26 mouse cellular contexts compared by ENCODE assay signal in genomic region chr3:60587149-60587548, GRCm38 (mm10).
DNase-seq lines count a peak whose midpoint lies in the region; ATAC-seq and TF ChIP-seq lines count a peak whose summit lies in the region.
"Had no signal": no experiment of that assay in that cellular context is flagged by ENCODE, and none has a peak within 500 bp of the region (broad histone marks: within the 10 kb centered on the region; RNA-seq: fewer than 3 reads in every experiment).

No protein-coding gene starts in this region.

- H3K4me1 ChIP-seq in heart, adult 2 months (ENCODE audit: control insufficient read depth, insufficient read depth, low read length) = peaks cover 29% of the 10 kb centered on the region
- H3K4me1 ChIP-seq in hindbrain, embryonic 14.5 days (replicated peaks; ENCODE audit: control insufficient read depth, insufficient read depth, low read length) = peaks cover 11% of the 10 kb centered on the region; the same call in 1 of the 2 replicates
- peaks cover 16% of the 10 kb centered on the region for H3K4me1 ChIP-seq in hindbrain, embryonic 10.5 days (replicated peaks)
- peaks cover 20% of the 10 kb centered on the region for H3K4me1 ChIP-seq in embryonic fibroblast, embryonic 13.5 days (ENCODE audit: control insufficient read depth, insufficient read depth, low read length)

- 0 out of 2 replicates have a peak overlapping the region, but pooled peaks have one; percentile 3 for H3K27ac ChIP-seq in heart, adult 2 months
- H3K27ac ChIP-seq in hindbrain, embryonic 14.5 days = 0 out of 2 replicates have a peak overlapping the region, but pooled peaks have one; percentile 38
- H3K27ac ChIP-seq in hindbrain, embryonic 10.5 days = no peak overlapping the region; the same call in 1 of the 2 replicates
- H3K27ac ChIP-seq in embryonic fibroblast, embryonic 13.5 days (ENCODE audit: insufficient read depth, low read length) = peak overlapping the region; percentile 36
- H3K27ac ChIP-seq: heart, embryonic 13.5 days; intestine, embryonic 15.5 days; kidney, postnatal 0 days; limb, embryonic 13.5 days; liver, embryonic 13.5 days; neural tube, embryonic 15.5 days had no signal

- H3K79me2 ChIP-seq in heart, adult 2 months (replicated peaks; ENCODE audit: control insufficient read depth, insufficient read depth, low read length) = peaks cover 15% of the 10 kb centered on the region

- no peak for TF ChIP-seq EP300 in heart, adult 2 months (IDR thresholded peaks at IDR 0.05; ENCODE audit: insufficient read depth, low read depth, low read length)

- intact Hi-C loops in heart, adult 2 months (cut with DNase I) = no loop called here
- intact Hi-C loops in heart, postnatal 25 days (cut with DNase I) = loop anchor here (5.0 kb wide), 1 partner anchor 85 kb away; no protein-coding TSS in a partner anchor

- H3K9me3 ChIP-seq in hindbrain, embryonic 14.5 days (ENCODE audit: control insufficient read depth, low read length) = no peaks in the 10 kb centered on the region
- no peaks in the 10 kb centered on the region for H3K9me3 ChIP-seq in hindbrain, embryonic 10.5 days
- H3K9me3 ChIP-seq: heart, embryonic 13.5 days; intestine, embryonic 15.5 days; limb, embryonic 13.5 days; liver, embryonic 13.5 days; neural tube, embryonic 15.5 days had no signal

- no peak for TF ChIP-seq CTCF in heart, adult 2 months (IDR thresholded peaks at IDR 0.05)
- no peak for TF ChIP-seq CTCF in embryonic fibroblast, embryonic 13.5 days (IDR thresholded peaks at IDR 0.05; ENCODE audit: borderline replicate concordance, insufficient read depth, low read length)

- TF ChIP-seq POLR2A in heart, adult 2 months (IDR thresholded peaks at IDR 0.05; ENCODE audit: insufficient read depth, low read depth, low read length) = no peak
- TF ChIP-seq POLR2A in embryonic fibroblast, embryonic 13.5 days (IDR thresholded peaks at IDR 0.05; ENCODE audit: low read depth, low read length) = no peak

- WGBS in heart, adult 2 months = 67% methylated on average over 4 of the region's 4 CpGs
- WGBS in hindbrain, embryonic 14.5 days = 52% methylated on average over 4 of the region's 4 CpGs
- WGBS in hindbrain, embryonic 10.5 days = 77% methylated on average over 4 of the region's 4 CpGs

- H3K9ac ChIP-seq in heart, adult 2 months (ENCODE audit: low read depth, low read length) = peak overlapping the region; percentile 24; the same call in 1 of the 2 replicates
- H3K9ac ChIP-seq in hindbrain, embryonic 14.5 days = no peak overlapping the region
- H3K9ac ChIP-seq: heart, embryonic 13.5 days; intestine, embryonic 15.5 days; limb, embryonic 13.5 days; liver, embryonic 13.5 days; neural tube, embryonic 15.5 days had no signal

- no peak overlapping the region for H3K4me2 ChIP-seq in hindbrain, embryonic 14.5 days (replicated peaks)
- H3K4me2 ChIP-seq: heart, embryonic 13.5 days; intestine, embryonic 15.5 days; limb, embryonic 13.5 days; liver, embryonic 13.5 days; neural tube, embryonic 15.5 days had no signal

- H3K36me3 ChIP-seq in heart, adult 2 months (ENCODE audit: control insufficient read depth, insufficient read depth, low read length) = peaks cover 61% of the 10 kb centered on the region
- H3K36me3 ChIP-seq in hindbrain, embryonic 14.5 days (replicated peaks; ENCODE audit: control insufficient read depth, insufficient read depth) = no peaks in the 10 kb centered on the region
- H3K36me3 ChIP-seq in hindbrain, embryonic 10.5 days = no peaks in the 10 kb centered on the region
- H3K36me3 ChIP-seq: heart, embryonic 13.5 days; intestine, embryonic 15.5 days; limb, embryonic 13.5 days; liver, embryonic 13.5 days; neural tube, embryonic 15.5 days had no signal

- no peak for DNase-seq in heart, adult 2 months
- no peak for DNase-seq in heart, postnatal 25 days (ENCODE audit: low spot score)
- no peak for DNase-seq in hindbrain, embryonic 14.5 days (ENCODE audit: low spot score)
- no peak for DNase-seq in hindbrain, embryonic 10.5 days (ENCODE audit: low spot score)
- peak; percentile 58 for DNase-seq in Muller cell, postnatal 12 days (ENCODE audit: inconsistent ontology term)
- DNase-seq: adrenal gland, postnatal 36 days; B cell, adult 2 months; cerebellum, adult 9-10 months; cerebellum, postnatal 36 days; gastrocnemius, postnatal 36 days; kidney, adult 2 months; kidney, postnatal 4 days; liver, embryonic 13.5 days; lung, adult 18-20 months; lung, postnatal 4 days; midbrain, embryonic 14.5 days; retina, postnatal 1 day; right cerebral cortex, postnatal 14 days had no signal

- H3K27me3 ChIP-seq in heart, adult 2 months (ENCODE audit: control insufficient read depth, insufficient read depth, low read length) = no peaks in the 10 kb centered on the region
- H3K27me3 ChIP-seq in hindbrain, embryonic 14.5 days (ENCODE audit: control insufficient read depth, insufficient read depth, low read length) = no peaks in the 10 kb centered on the region
- no peaks in the 10 kb centered on the region for H3K27me3 ChIP-seq in hindbrain, embryonic 10.5 days (ENCODE audit: insufficient read depth, poor library complexity, severe bottlenecking)
- H3K27me3 ChIP-seq: heart, embryonic 13.5 days; intestine, embryonic 15.5 days; limb, embryonic 13.5 days; liver, embryonic 13.5 days; neural tube, embryonic 15.5 days had no signal

- no peak for ATAC-seq in hindbrain, embryonic 14.5 days (ENCODE audit: low FRiP score)
- ATAC-seq: forebrain, embryonic 14.5 days; intestine, embryonic 15.5 days; lung, postnatal 0 days had no signal

- H3K4me3 ChIP-seq in heart, adult 2 months = no peak overlapping the region
- H3K4me3 ChIP-seq in hindbrain, embryonic 14.5 days (replicated peaks; ENCODE audit: low read length) = no peak overlapping the region
- no peak overlapping the region for H3K4me3 ChIP-seq in hindbrain, embryonic 10.5 days
- H3K4me3 ChIP-seq in embryonic fibroblast, embryonic 13.5 days (ENCODE audit: insufficient read depth, low read length) = no peak overlapping the region
- H3K4me3 ChIP-seq: heart, embryonic 13.5 days; intestine, embryonic 15.5 days; limb, embryonic 13.5 days; liver, embryonic 13.5 days; neural tube, embryonic 15.5 days had no signal
